Mouse (Mus musculus) forebrain, embryonic 10.5 days (tissue): ENCODE measurements around the gene Gzmc. TPM values are rescaled to one million over a fixed set of nuclear protein-coding genes. Genes with fewer than 3 reads are reported as not detected.
"Not testable (repeated sequence)": the region's sequence is repeated elsewhere in the genome, so short reads cannot be mapped to it uniquely, and the experiment has no call there.

ENCODE experiments used
- DNase-seq: peaks from one replicate; pipeline ENCODE4 v3.0.0-alpha.2; 2017; ENCODE audit warnings: low spot score; ENCODE audit errors: extremely low spot score
- H3K27ac ChIP-seq: fragments of 300-500 bp; sonication (generic); 2 replicates; pipeline ENCODE4 v1.5.1; 2016; ENCODE audit warnings: mild to moderate bottlenecking
- H3K27me3 ChIP-seq: fragments of 300-500 bp; sonication (generic); 2 replicates; pipeline ENCODE4 v1.6.1; 2016; ENCODE audit warnings: mild to moderate bottlenecking; ENCODE audit not compliant: poor library complexity, severe bottlenecking
- H3K36me3 ChIP-seq: fragments of 300-500 bp; sonication (generic); replicated peaks from 2 replicates; pipeline ENCODE4 v1.6.1; 2016; ENCODE audit warnings: mild to moderate bottlenecking, moderate library complexity
- H3K4me1 ChIP-seq: fragments of 300-500 bp; sonication (generic); 2 replicates; pipeline ENCODE4 v1.6.1; 2016
- H3K4me3 ChIP-seq: fragments of 300-500 bp; sonication (generic); 2 replicates; pipeline ENCODE4 v1.5.1; 2016; ENCODE audit warnings: mild to moderate bottlenecking, moderate library complexity
- H3K9me3 ChIP-seq: fragments of 300-500 bp; sonication (generic); 2 replicates; pipeline ENCODE4 v1.6.1; 2016; ENCODE audit warnings: mild to moderate bottlenecking, moderate library complexity
- WGBS: fragments of 180-500 bp; shearing (Covaris S2); methylation state at CpG from one replicate; pipeline ENCODE4 v1.1.7; 2016; 5-methylcytosine and 5-hydroxymethylcytosine counted together
- polyA plus RNA-seq: library from polyadenylated mRNA; unstranded; fragments of >200 nt; fragmentation: Nextera tagmentation; extraction: Ambion mirVana; gene quantifications from 2 replicates; pipeline ENCODE4 v1.2.1, GENCODE M21; 2016

The Gzmc gene
- 0.36 TPM in 1 of 2 replicates, not detected in the other for polyA plus RNA-seq

GRCm38 (mm10) chr14:56234556-56234955, at the start of gene Gzmc:
Gzmc (minus strand) TSS chr14:56234656.
- no peak for DNase-seq
- H3K27me3 ChIP-seq = no peaks in the 10 kb centered on the region
- 83% methylated on average over 2 of the region's 2 CpGs for WGBS
- no peaks in the 10 kb centered on the region for H3K36me3 ChIP-seq
- H3K4me1 ChIP-seq = no peaks in the 10 kb centered on the region
- no peak within 1 kb of the TSS for H3K27ac ChIP-seq
- H3K9me3 ChIP-seq = no peaks in the 10 kb centered on the region
- no peak within 1 kb of the TSS for H3K4me3 ChIP-seq

DNA sequence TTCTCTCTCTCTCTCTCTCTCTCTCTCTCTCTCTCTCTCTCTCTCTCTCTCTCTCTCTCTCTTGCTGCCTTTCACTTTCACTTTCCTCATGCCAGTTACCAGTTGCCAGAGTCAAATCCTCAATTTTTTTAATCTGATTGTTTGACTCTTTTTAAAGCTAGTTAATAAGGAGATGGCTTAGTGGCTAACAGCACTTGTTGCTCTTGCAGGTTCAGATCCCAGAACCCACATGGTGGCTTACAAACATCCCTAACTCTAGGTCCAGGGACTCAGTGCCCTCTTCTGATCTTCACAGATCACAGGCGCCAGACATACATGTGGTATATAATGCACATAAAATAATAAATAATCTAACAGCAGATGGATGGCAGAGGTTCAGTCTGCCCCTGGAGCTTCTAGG, 49.4 kb upstream of the Gzmc start:
- no peaks in the 10 kb centered on the region for H3K9me3 ChIP-seq
- WGBS = 93% methylated on average over 1 of the region's 1 CpGs
- DNase-seq = no peak
- no peaks in the 10 kb centered on the region for H3K36me3 ChIP-seq
- no peak overlapping the region for H3K4me3 ChIP-seq
- no peaks in the 10 kb centered on the region for H3K27me3 ChIP-seq
- no peaks in the 10 kb centered on the region for H3K4me1 ChIP-seq
- H3K27ac ChIP-seq = no peak overlapping the region

DNA sequence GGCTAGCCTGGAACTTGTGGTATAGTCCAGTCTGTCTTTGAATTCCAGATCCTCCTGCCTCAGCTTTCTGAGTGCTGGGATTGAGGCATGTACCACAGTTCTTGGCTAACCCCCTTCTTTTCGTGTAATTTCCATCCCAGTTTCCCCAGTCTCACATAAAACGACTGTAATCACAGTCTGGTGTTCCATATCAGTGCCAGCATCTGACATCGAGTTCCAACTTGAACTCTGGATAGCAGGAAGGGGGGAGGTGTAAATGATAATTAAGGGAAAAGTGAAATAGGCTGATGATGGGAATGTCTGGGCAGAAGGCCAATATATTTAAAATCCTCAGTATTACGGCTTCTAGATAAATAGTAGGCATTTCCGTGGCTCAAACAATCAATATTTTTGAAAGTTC, 46.6 kb upstream of the Gzmc start:
- Histone ChIP-seq H3K4me1 (no peaks in the 10 kb centered on the region), H3K27me3 (no peaks in the 10 kb centered on the region), H3K36me3 (no peaks in the 10 kb centered on the region), H3K4me3 (no peak overlapping the region), H3K9me3 (no peaks in the 10 kb centered on the region), H3K27ac (no peak overlapping the region)
- WGBS = 85% methylated on average over 5 of the region's 5 CpGs
- DNase-seq = no peak

DNA sequence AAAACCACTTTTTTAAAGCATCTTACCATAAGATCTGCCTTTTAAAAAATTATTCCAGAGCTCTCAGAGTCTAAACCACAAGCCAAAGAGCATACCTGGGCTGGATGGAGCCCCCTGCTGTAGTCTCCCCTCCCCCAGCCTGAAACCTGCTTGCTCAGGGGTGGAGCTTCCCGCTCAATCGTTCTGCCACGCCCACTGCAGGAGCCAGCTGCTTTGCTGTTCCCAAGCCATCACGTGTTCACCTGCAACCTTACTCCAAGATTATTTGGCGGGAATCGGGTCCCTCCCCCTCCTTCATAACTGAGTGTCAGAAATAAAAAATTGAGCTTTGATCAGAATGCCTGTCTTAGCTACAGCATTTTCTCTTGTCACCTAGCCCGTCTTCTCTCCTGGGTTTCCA, 44.2 kb upstream of the Gzmc start:
- not testable (repeated sequence) for H3K4me3 ChIP-seq, H3K36me3 ChIP-seq, H3K9me3 ChIP-seq, H3K27me3 ChIP-seq, DNase-seq, H3K27ac ChIP-seq, H3K4me1 ChIP-seq
- WGBS = 54% methylated on average over 7 of the region's 7 CpGs

DNA sequence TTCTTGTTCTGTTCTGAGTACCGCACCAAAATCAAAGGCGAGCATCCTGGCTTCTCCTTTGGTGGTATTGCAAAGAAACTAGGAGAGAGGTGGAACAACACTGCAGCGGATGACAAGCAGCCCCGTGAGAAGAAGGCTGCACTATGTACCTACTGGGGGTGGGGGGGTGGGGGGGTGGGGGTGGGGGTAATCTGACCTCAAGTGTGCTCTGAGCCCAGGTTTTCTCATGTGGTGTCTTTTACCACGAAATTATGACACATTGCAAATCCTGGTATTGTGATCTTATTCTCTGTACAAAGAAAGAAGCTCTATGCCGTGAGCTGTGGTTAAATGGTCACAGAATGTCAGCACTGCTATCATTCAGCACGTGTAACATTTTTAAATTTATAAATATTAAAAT, 41.6 kb upstream of the Gzmc start:
- not testable (repeated sequence) for H3K4me1 ChIP-seq, H3K9me3 ChIP-seq, H3K4me3 ChIP-seq, H3K36me3 ChIP-seq, H3K27me3 ChIP-seq, DNase-seq, H3K27ac ChIP-seq
- 85% methylated on average over 7 of the region's 7 CpGs for WGBS

DNA sequence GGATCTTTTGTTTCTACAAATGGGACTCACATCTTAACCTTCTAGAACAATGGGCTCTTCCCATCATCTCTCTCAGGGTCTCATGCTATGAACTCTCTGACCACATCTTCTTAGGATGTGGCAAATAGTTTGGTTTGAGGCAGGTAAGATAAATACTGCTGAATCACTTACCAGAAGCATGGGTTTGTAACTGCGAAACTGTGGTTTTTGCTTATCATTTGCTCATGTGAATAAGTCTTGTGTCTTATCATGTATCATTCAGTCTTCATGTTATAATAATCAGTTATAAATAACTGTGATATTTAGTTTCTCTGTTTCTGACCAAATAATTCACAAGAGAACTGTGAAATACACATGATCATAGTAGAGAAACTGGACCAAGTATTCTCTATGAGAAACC, 31.7 kb upstream of the Gzmc start:
- Histone ChIP-seq H3K27me3 (no peaks in the 10 kb centered on the region), H3K9me3 (no peaks in the 10 kb centered on the region), H3K4me1 (no peaks in the 10 kb centered on the region), H3K36me3 (no peaks in the 10 kb centered on the region), H3K27ac (no peak overlapping the region), H3K4me3 (no peak overlapping the region)
- 92% methylated on average over 1 of the region's 1 CpGs for WGBS
- no peak for DNase-seq

DNA sequence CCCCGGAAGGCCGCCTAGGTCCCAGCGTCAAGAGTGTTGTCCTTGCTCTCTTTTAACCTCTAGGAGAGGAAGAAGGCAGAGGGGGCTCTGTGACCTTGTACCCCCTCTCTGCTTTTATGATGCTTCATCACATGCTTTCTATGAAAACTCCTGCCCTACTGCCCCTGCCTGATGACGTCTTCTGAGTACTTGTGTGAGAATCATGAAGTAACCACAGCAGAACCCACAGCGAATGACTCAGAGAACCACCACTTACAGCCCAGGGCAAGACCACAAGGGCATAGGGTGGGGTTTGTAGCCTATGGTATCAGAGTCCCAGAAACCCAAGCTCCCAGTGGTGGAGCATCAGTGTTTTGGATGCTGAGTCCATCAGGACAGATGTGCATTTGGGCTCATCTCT, 27.7 kb upstream of the Gzmc start, which contains the start of gene Gzmb:
TSS of gene Gzmb (minus strand) at position 108 of the 400 bp plus-strand sequence.
- no peak for DNase-seq
- Histone ChIP-seq H3K36me3 (no peaks in the 10 kb centered on the region), H3K4me1 (no peaks in the 10 kb centered on the region), H3K27me3 (no peaks in the 10 kb centered on the region), H3K27ac (no peak within 1 kb of the TSS), H3K9me3 (no peaks in the 10 kb centered on the region), H3K4me3 (no peak within 1 kb of the TSS)
- 94% methylated on average over 5 of the region's 5 CpGs for WGBS

DNA sequence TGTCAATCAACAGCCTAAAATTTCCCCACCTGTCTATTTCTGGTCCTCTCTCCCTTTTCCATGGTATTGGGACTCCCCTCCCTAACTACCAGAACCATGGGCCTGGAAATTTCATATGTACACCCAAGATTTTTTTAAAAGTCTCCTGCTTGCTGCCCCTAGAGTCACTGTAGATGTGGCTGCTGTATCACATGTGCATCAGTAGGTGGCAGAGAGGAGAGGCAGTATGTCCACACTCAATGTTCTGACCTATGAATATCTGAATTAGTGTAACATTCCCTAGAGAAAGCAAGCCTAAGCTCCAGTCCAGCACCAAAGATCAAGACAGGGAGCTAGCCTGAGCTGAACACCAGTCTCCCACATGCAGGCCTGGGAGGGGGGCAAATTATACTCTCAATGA, 6.0 kb upstream of the Gzmc start:
- DNase-seq = no peak
- H3K4me1 ChIP-seq = no peaks in the 10 kb centered on the region
- H3K36me3 ChIP-seq = no peaks in the 10 kb centered on the region
- H3K27me3 ChIP-seq = no peaks in the 10 kb centered on the region
- no peak overlapping the region for H3K4me3 ChIP-seq
- H3K9me3 ChIP-seq = no peaks in the 10 kb centered on the region
- no peak overlapping the region for H3K27ac ChIP-seq

DNA sequence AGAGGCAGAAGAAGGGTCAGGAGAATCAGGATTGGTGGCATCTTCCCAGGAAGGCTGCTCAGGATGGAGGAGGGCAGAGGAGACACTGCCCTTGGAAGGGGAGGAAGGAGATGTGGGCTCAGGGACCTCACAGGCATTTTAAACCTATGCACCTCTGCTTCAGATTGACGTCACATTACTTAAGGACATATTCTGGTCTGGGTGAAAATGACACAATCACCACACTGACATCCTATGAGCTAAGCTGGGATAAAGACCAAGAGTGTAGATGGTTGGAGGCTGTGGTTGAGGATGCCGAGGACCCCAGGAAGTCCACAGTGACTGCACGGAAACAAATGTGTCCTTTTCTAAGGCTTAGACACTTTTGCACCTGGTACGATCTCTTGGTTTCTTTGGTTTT, 23.1 kb downstream of the Gzmc start, which contains the start of gene Gzmf:
TSS of gene Gzmf (minus strand) at position 101 of the 400 bp plus-strand sequence.
- Histone ChIP-seq H3K27ac (no peak within 1 kb of the TSS), H3K4me1 (no peaks in the 10 kb centered on the region), H3K4me3 (no peak within 1 kb of the TSS), H3K27me3 (no peaks in the 10 kb centered on the region), H3K36me3 (no peaks in the 10 kb centered on the region), H3K9me3 (no peaks in the 10 kb centered on the region)
- no peak for DNase-seq
- WGBS = 94% methylated on average over 4 of the region's 4 CpGs

- DNase-seq = no peak
- no peak overlapping the region for H3K4me3 ChIP-seq
- no peaks in the 10 kb centered on the region for H3K4me1 ChIP-seq
- H3K27me3 ChIP-seq = no peaks in the 10 kb centered on the region
- H3K9me3 ChIP-seq = no peaks in the 10 kb centered on the region
- H3K36me3 ChIP-seq = no peaks in the 10 kb centered on the region
- no peak overlapping the region for H3K27ac ChIP-seq
- WGBS = 96% methylated on average over 1 of the region's 1 CpGs
Measured at GRCm38 (mm10) chr14:56205613-56206012, 28.8 kb downstream of the Gzmc start.

GRCm38 (mm10) chr14:56205021-56205420, 29.4 kb downstream of the Gzmc start:
- not testable (repeated sequence) for H3K27me3 ChIP-seq, H3K27ac ChIP-seq, H3K4me1 ChIP-seq, H3K9me3 ChIP-seq, H3K36me3 ChIP-seq, H3K4me3 ChIP-seq
- WGBS = 38% methylated on average over 5 of the region's 5 CpGs
- peak; percentile 45 for DNase-seq

DNA sequence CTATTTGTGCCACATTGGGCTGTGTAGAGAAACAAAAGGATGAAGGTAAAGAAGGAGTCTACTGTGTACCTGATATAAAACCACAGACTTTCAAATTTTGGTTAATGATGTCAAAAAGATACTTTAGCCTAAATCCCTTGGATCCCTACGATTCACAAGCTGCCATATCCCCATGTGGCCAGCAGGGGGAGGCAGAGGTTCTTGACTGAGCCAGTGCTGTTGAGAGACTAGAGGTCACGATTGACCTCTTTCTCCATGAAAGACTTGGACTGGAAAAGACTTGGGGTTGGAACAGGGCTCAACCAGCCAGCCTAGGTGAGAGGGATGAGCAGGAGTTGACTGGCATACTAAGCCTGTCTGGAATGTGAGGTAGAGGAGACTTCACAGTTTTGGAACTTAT, 30.5 kb downstream of the Gzmc start:
- 20% methylated on average over 2 of the region's 2 CpGs for WGBS
- DNase-seq = peak; percentile 49
- Histone ChIP-seq H3K4me3 (no peak overlapping the region), H3K4me1 (no peaks in the 10 kb centered on the region), H3K9me3 (no peaks in the 10 kb centered on the region), H3K27me3 (no peaks in the 10 kb centered on the region), H3K36me3 (no peaks in the 10 kb centered on the region), H3K27ac (no peak overlapping the region)

GRCm38 (mm10) chr14:56186946-56187345, 47.5 kb downstream of the Gzmc start:
- DNase-seq = peak; percentile 9
- WGBS = 52% methylated on average over 6 of the region's 6 CpGs
- H3K27me3 ChIP-seq = no peaks in the 10 kb centered on the region
- no peak overlapping the region for H3K27ac ChIP-seq
- H3K4me3 ChIP-seq = no peak overlapping the region
- no peaks in the 10 kb centered on the region for H3K36me3 ChIP-seq
- no peaks in the 10 kb centered on the region for H3K9me3 ChIP-seq
- no peaks in the 10 kb centered on the region for H3K4me1 ChIP-seq

DNA sequence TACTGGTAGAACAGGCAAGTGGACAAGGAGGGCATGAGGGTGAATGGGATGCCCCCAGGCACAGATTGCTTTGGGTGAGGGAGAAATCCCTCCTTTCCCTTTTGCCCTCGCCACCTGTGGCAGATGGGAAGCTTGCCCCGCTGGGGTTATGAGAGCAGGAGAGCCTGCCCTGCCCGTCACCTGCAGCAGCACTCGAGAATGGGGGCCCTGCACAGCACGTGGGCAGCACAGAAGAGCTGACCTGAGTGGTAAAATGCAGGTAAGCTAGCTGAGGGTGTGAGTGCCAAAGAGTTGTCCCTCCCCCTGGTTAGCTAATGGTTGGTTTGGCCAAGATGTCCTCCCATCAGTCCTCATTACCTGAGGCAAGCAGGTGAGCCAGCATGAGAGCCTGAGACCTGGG, 47.9 kb downstream of the Gzmc start:
- WGBS = 86% methylated on average over 5 of the region's 5 CpGs
- Histone ChIP-seq H3K9me3 (no peaks in the 10 kb centered on the region), H3K4me1 (no peaks in the 10 kb centered on the region), H3K27me3 (no peaks in the 10 kb centered on the region), H3K4me3 (no peak overlapping the region), H3K36me3 (no peaks in the 10 kb centered on the region), H3K27ac (no peak overlapping the region)
- peak; percentile 2 for DNase-seq
